Mouse (Mus musculus) cortical plate, adult 2 months (tissue): ENCODE data around the gene Ing4. TPM values are rescaled to one million over a fixed set of nuclear protein-coding genes. Genes with fewer than 3 reads are reported as not detected.
A peak's percentile ranks its signal among the peaks of the same experiment; 100 is the strongest.

Experiments used
- H3K27ac ChIP-seq: fragments of 200-500 bp; 2 replicates; pipeline ENCODE4 v1.5.1; 2012; ENCODE audit warnings: low read length, control low read depth, inconsistent platforms; ENCODE audit not compliant: insufficient read depth
- H3K4me1 ChIP-seq: fragments of 200-500 bp; 2 replicates; pipeline ENCODE4 v1.6.1; 2011; ENCODE audit warnings: low read length; ENCODE audit not compliant: control insufficient read depth, insufficient read depth
- H3K4me3 ChIP-seq: fragments of 200-500 bp; 2 replicates; pipeline ENCODE4 v1.5.1; 2011; ENCODE audit warnings: mild to moderate bottlenecking, low read length, control low read depth; ENCODE audit not compliant: insufficient read depth
- CTCF ChIP-seq: fragments of 200-500 bp; IDR thresholded peaks from 2 replicates; pipeline ENCODE4 v1.5.1; 2011; ENCODE audit warnings: mild to moderate bottlenecking, control low read depth, low read length; ENCODE audit not compliant: insufficient read depth; ENCODE audit errors: extremely low read depth
- POLR2A ChIP-seq: fragments of 200-500 bp; IDR thresholded peaks from 2 replicates; pipeline ENCODE4 v1.6.1; 2011; ENCODE audit warnings: mild to moderate bottlenecking, low read length, control low read depth; ENCODE audit not compliant: insufficient read depth; ENCODE audit errors: extremely low read depth
- polyA plus RNA-seq: library from polyadenylated mRNA; depleted of rRNA; stranded (reverse); fragments of >200 nt; gene quantifications from 2 replicates; pipeline ENCODE4 v1.2.3, GENCODE M21; 2012; rRNA removed

Gene Ing4
- 69.7 and 78.6 TPM in 2 replicates for polyA plus RNA-seq

- H3K4me3 ChIP-seq = peak within 1 kb of the TSS; percentile 82
- TF ChIP-seq CTCF = no peak
- peak; percentile 49; the same call in 1 of the 2 replicates for TF ChIP-seq POLR2A
- H3K27ac ChIP-seq = no peak within 1 kb of the TSS
- no peaks in the 10 kb centered on the region; the same call in 1 of the 2 replicates for H3K4me1 ChIP-seq
Measured at GRCm38 (mm10) chr6:125039533-125040153, at the start of gene Ing4. Gene Ing4, plus strand, starts transcription at chr6:125039760.

GRCm38 (mm10) chr6:124992241-124992640 is 47.3 kb upstream of the Ing4 start:
- H3K4me3 ChIP-seq = no peak overlapping the region
- H3K4me1 ChIP-seq = no peaks in the 10 kb centered on the region
- no peak overlapping the region for H3K27ac ChIP-seq
- TF ChIP-seq CTCF = no peak
- no peak for TF ChIP-seq POLR2A

- TF ChIP-seq CTCF = no peak
- no peak for TF ChIP-seq POLR2A
- Histone ChIP-seq H3K4me1 (no peaks in the 10 kb centered on the region), H3K4me3 (no peak overlapping the region), H3K27ac (no peak overlapping the region)
Measured at GRCm38 (mm10) chr6:124993365-124993764, 46.2 kb upstream of the Ing4 start.

- H3K4me1 ChIP-seq = no peaks in the 10 kb centered on the region
- TF ChIP-seq POLR2A (no peak), CTCF (peak; percentile 23; the same call in 1 of the 2 replicates)
- H3K4me3 ChIP-seq = no peak overlapping the region
- H3K27ac ChIP-seq = no peak overlapping the region
Measured at GRCm38 (mm10) chr6:124993876-124994275, 45.7 kb upstream of the Ing4 start.

- no peak overlapping the region for H3K4me3 ChIP-seq
- TF ChIP-seq POLR2A = no peak
- TF ChIP-seq CTCF = no peak
- H3K27ac ChIP-seq = no peak overlapping the region
- peaks cover 2% of the 10 kb centered on the region; the same call in 1 of the 2 replicates for H3K4me1 ChIP-seq
Measured at GRCm38 (mm10) chr6:124995246-124995645, 44.3 kb upstream of the Ing4 start.

GRCm38 (mm10) chr6:124995831-124996403 is 43.6 kb upstream of the Ing4 start:
- no peak for TF ChIP-seq CTCF
- TF ChIP-seq POLR2A = no peak
- Histone ChIP-seq H3K27ac (peak overlapping the region; percentile 9; the same call in 1 of the 2 replicates), H3K4me1 (peaks cover 2% of the 10 kb centered on the region; the same call in 1 of the 2 replicates), H3K4me3 (peak overlapping the region; percentile 88)

- TF ChIP-seq POLR2A (peak; percentile 60; the same call in 1 of the 2 replicates), CTCF (no peak)
- Histone ChIP-seq H3K4me3 (peak within 1 kb of the TSS; percentile 88), H3K27ac (peak within 1 kb of the TSS; percentile 68), H3K4me1 (peaks cover 2% of the 10 kb centered on the region; the same call in 1 of the 2 replicates)
Measured at GRCm38 (mm10) chr6:124996551-124997501, 42.7 kb upstream of the Ing4 start, which contains the start of gene Pianp. Gene Pianp, plus strand, starts transcription at chr6:124996694.

- Histone ChIP-seq H3K4me3 (peak overlapping the region; percentile 88), H3K4me1 (peaks cover 5% of the 10 kb centered on the region), H3K27ac (peak overlapping the region; percentile 68)
- TF ChIP-seq POLR2A (peak; percentile 71; the same call in 1 of the 2 replicates), CTCF (no peak)
Measured at GRCm38 (mm10) chr6:124998066-124998465, 41.5 kb upstream of the Ing4 start.

GRCm38 (mm10) chr6:124999091-124999490 is 40.5 kb upstream of the Ing4 start:
- Histone ChIP-seq H3K4me1 (peaks cover 11% of the 10 kb centered on the region), H3K4me3 (peak overlapping the region; percentile 88; the same call in 1 of the 2 replicates), H3K27ac (no peak overlapping the region)
- TF ChIP-seq CTCF (no peak), POLR2A (no peak)

GRCm38 (mm10) chr6:124999546-124999945 is 40.0 kb upstream of the Ing4 start:
- TF ChIP-seq CTCF (no peak), POLR2A (no peak)
- peaks cover 12% of the 10 kb centered on the region for H3K4me1 ChIP-seq
- no peak overlapping the region for H3K27ac ChIP-seq
- H3K4me3 ChIP-seq = no peak overlapping the region
